Mouse (Mus musculus) heart, embryonic 10.5 days (tissue): ENCODE data around the gene Zswim7. TPM values are rescaled to one million over a fixed set of nuclear protein-coding genes. Genes with fewer than 3 reads are reported as not detected.

Experiments
- polyA plus RNA-seq: library from polyadenylated mRNA; unstranded; fragments of >200 nt; fragmentation: Nextera tagmentation; extraction: Ambion mirVana; gene quantifications from 2 replicates; pipeline ENCODE4 v1.2.1, GENCODE M21; 2016

The Zswim7 gene
- polyA plus RNA-seq, 1 experiment from 2014 or later, result 19.6 TPM

Other genes starting within 250 kb of the Zswim7 start
- gene Adora2b, start 32.4 kb downstream of the Zswim7 start, polyA plus RNA-seq, result 0.79 and 1.7 TPM in 2 replicates
- 16.6 and 20.3 TPM in 2 replicates for gene Ttc19, start 98 bp upstream of the Zswim7 start, polyA plus RNA-seq
- 14.1 and 15.4 TPM in 2 replicates for gene Pigl, start 177.1 kb upstream of the Zswim7 start, polyA plus RNA-seq
- 114 and 134 TPM in 2 replicates for gene Ncor1, start 177.2 kb upstream of the Zswim7 start, polyA plus RNA-seq